Mouse (Mus musculus) neural tube, embryonic 10.5 days (tissue): ENCODE results near the gene Palm2.

Source experiments
- DNase-seq: peaks from one replicate; pipeline ENCODE4 v3.0.0-alpha.2; 2017; ENCODE audit warnings: low spot score; ENCODE audit errors: extremely low spot score

Palm2 gene

DNA sequence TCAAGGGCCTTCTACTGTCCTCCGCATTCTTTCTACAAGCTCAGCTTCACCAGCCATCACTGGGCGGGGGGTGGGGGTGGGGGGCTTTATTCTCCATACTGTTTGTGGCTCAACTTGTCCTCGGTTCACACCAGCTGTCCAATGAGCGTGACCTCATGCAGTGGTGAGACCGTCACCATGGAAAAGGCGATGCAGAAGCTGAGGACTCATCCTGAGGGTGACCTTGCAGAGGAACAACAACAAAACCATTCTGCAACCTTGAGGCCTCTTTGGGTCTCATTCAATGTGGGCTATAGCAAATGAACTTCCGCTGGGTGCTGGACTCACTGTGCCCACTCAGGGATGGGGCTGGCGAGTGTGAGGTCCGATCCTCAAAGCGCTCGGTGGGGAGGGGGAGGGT, 317.5 kb downstream of the Palm2 start:
- DNase-seq, result no peak

DNA sequence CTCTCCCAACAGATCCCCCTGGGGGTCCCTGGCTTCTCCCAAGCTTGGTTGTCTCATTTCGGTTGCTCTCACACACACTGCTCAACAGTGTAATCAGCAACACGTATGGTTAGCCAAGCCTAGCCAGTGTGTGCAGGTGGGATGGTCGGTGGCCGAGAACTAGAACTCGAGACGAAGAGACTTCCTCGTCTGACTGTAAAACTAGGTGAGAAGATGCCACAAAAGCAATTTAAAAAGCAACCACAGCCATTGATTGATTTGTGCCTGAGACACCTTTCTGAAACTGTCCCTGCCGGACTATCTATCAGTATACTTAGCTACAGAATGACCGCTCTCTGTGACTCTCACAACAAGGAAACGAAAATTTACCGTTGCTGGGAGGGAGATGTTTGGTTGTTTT, 321.0 kb downstream of the Palm2 start:
- no peak for DNase-seq

DNA sequence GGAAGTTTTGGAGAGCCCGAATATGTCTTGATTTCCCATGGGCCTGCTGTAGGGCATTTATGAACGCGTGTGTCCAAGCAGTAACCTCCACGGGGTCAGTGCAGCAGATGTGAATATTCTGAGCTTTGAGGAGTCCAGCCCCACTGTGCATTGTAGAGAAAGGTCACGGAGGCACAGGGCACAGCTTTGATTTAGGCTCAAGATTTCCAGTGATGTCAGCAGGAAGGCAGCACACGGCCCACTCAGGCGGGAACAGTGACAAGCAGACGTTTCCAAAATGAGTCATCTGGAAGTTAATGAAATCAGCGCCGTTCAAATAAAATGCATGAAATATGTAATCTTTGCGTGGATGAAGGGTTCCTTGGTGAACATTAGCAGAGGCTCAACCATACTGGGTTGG, 323.9 kb downstream of the Palm2 start:
- DNase-seq, result no peak
